Mouse (Mus musculus) forebrain, embryonic 12.5 days (tissue): ENCODE data around the gene Tekt4. TPM values are rescaled to one million over a fixed set of nuclear protein-coding genes. Genes with fewer than 3 reads are reported as not detected.

ENCODE experiments used
- ATAC-seq: fragments of 200-750 bp; cut with Nextera tagmentation; 2 replicates; pipeline ENCODE4 v1.8.0; 2017; ENCODE audit warnings: moderate TSS enrichment; ENCODE audit not compliant: low FRiP score
- H3K27ac ChIP-seq: fragments of 300-500 bp; sonication (generic); 2 replicates; pipeline ENCODE4 v1.5.1; 2016; ENCODE audit warnings: mild to moderate bottlenecking
- H3K27me3 ChIP-seq: fragments of 300-500 bp; sonication (generic); 2 replicates; pipeline ENCODE4 v1.6.1; 2016; ENCODE audit warnings: mild to moderate bottlenecking
- H3K36me3 ChIP-seq: fragments of 300-500 bp; sonication (generic); replicated peaks from 2 replicates; pipeline ENCODE4 v1.6.1; 2016; ENCODE audit warnings: mild to moderate bottlenecking
- H3K4me1 ChIP-seq: fragments of 300-500 bp; sonication (generic); 2 replicates; pipeline ENCODE4 v1.6.1; 2016
- H3K4me2 ChIP-seq: fragments of 300-500 bp; sonication (generic); 2 replicates; pipeline ENCODE4 v1.6.1; 2016; ENCODE audit warnings: mild to moderate bottlenecking, moderate library complexity
- H3K4me3 ChIP-seq: fragments of 300-500 bp; sonication (generic); replicated peaks from 2 replicates; pipeline ENCODE4 v1.5.1; 2016; ENCODE audit warnings: mild to moderate bottlenecking
- H3K9ac ChIP-seq: fragments of 300-500 bp; sonication (generic); 2 replicates; pipeline ENCODE4 v1.6.1; 2016; ENCODE audit warnings: mild to moderate bottlenecking
- H3K9me3 ChIP-seq: fragments of 300-500 bp; sonication (generic); 2 replicates; pipeline ENCODE4 v1.6.1; 2016
- WGBS: fragments of 180-500 bp; shearing (Covaris S2); methylation state at CpG from one replicate; pipeline ENCODE4 v1.1.7; 2016; 5-methylcytosine and 5-hydroxymethylcytosine counted together
- polyA plus RNA-seq: library from polyadenylated mRNA; unstranded; fragments of >200 nt; fragmentation: Nextera tagmentation; extraction: Ambion mirVana; gene quantifications from 2 replicates; pipeline ENCODE4 v1.2.1, GENCODE M21; 2016

The Tekt4 gene
- polyA plus RNA-seq, 1 experiment from 2014 or later: 0.31 TPM

DNA sequence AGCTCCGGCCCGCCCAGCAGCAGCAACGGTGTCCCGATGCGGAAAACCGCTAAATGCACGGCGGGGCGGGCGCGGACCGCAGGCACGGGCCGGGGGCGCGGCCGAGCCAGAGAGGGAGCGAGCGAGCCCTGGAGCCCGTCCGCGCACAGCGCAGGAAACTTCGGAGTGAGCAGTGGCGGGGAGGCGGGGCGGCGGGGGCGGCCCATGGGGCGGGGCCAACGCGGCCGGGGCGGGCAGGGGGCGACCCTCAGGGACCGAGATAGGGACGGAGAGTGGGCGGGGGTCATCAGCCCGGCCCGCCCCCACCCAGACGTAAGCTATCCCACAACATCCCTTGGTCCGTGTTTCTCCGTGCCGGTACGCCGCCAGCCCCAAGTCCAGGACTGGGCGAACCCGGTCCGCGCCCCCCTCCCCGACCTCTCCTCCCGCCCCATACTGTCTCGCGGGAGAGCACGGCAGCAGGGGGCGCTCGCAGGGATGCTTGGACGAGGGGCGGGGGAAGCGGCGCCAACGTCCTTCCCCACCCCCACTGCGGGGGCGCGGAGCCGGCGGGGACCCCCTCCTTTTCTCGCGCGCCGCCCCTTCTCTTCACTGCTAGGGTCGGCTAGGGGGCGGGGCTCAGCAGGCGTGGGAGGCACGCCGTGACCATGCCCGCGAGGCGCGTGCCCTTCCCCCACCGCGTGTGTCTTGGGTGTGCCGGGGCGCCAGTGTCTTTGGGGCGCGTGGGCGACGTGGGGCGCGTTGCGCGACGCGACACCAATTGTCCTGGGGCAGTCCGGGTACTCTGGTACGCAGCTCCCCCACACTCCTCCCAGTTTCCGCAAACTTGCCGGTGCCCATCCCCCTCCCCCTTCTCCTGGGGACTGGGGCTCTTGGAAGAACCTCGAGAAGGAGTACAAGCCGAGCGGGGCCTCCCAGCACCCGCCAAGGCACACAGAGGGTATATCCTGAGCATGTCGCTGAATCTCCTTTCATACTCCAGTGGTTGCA, 20.5 kb upstream of the Tekt4 start, which contains the start of gene Cacna1h:
Cacna1h (minus strand) TSS at position 167 of the 990 bp plus-strand sequence.
- no peaks in the 10 kb centered on the region for H3K36me3 ChIP-seq
- H3K4me1 ChIP-seq: peaks cover 41% of the 10 kb centered on the region
- ATAC-seq: peak; percentile 90
- H3K9ac ChIP-seq: peak within 1 kb of the TSS; percentile 81
- H3K4me2 ChIP-seq: peak within 1 kb of the TSS; percentile 94
- peak within 1 kb of the TSS; percentile 74 for H3K4me3 ChIP-seq
- peak within 1 kb of the TSS; percentile 85 for H3K27ac ChIP-seq
- peaks cover 86% of the 10 kb centered on the region for H3K27me3 ChIP-seq
- no peaks in the 10 kb centered on the region for H3K9me3 ChIP-seq
- under 1% methylated on average over 89 of the region's 103 CpGs for WGBS

DNA sequence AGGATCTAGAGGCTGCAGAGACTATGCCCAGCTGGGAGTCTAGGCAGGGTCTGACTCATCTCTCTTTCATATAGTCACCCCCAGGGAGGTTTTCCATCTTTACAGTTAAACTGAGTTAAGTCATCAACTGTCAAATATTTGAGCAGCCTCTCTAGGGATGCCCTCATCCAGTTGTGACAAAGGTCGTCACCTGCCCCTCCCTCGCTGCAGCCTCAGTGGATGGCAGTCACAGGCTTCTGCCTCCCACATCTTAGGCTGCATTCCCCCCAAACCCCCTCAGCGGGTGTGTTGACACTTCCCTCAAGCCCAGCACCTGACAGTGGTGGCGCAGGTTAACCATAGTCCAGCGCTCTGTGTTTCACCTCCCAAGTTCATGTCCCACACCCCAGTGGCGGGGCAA, 13.0 kb upstream of the Tekt4 start:
- Histone ChIP-seq H3K9me3 (no peaks in the 10 kb centered on the region), H3K4me1 (no peaks in the 10 kb centered on the region), H3K4me2 (no peak overlapping the region), H3K27me3 (peaks cover 18% of the 10 kb centered on the region; the same call in 1 of the 2 replicates), H3K27ac (no peak overlapping the region), H3K4me3 (no peak overlapping the region), H3K9ac (no peak overlapping the region), H3K36me3 (no peaks in the 10 kb centered on the region)
- WGBS: 86% methylated on average over 6 of the region's 6 CpGs
- no peak for ATAC-seq

DNA sequence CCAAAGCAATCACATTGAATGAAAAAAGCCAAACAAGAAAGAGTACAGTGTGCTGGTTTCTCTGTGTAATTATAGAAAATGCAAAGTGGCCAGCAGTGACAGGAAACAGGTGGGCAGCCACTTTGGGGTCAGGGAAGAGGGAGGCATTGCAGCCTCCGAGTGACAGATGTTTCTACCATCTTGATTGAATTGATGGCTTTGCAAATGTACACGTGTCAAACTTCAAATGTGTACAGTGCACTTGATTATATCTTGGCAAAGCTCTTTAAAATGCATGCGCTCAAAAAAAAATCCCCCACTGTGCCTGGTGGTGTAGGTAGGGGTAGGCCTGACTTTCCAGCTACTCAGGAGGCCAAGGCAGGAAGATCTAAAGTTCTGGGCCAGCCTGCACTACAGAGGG, 11.5 kb upstream of the Tekt4 start:
- no peak overlapping the region for H3K4me3 ChIP-seq
- no peak for ATAC-seq
- H3K4me1 ChIP-seq: no peaks in the 10 kb centered on the region
- 74% methylated on average over 3 of the region's 3 CpGs for WGBS
- no peaks in the 10 kb centered on the region for H3K9me3 ChIP-seq
- H3K4me2 ChIP-seq: no peak overlapping the region
- H3K27ac ChIP-seq: no peak overlapping the region
- H3K9ac ChIP-seq: no peak overlapping the region
- no peaks in the 10 kb centered on the region for H3K36me3 ChIP-seq
- peaks cover 10% of the 10 kb centered on the region; the same call in 1 of the 2 replicates for H3K27me3 ChIP-seq

DNA sequence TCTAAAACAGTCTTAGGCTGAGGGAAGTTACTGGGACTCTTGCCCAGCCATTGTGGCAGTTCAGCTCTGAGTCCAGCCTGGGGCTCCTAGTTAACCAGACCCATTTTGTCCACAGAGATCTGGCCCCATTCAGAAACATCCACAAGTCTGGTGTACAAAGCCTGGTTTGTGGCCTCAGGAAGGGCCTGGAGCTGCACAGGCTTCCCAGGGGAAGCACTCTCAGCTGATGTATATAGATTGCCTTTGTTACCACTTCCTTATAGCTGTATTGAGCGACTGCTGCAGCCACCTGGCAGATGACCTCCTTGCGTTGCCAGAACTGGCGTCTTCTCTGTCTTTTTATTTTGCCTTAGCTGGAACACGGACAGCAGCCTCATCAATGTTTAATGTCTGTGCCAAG, 9.3 kb upstream of the Tekt4 start:
- Histone ChIP-seq H3K9me3 (no peaks in the 10 kb centered on the region), H3K36me3 (no peaks in the 10 kb centered on the region), H3K4me3 (no peak overlapping the region), H3K4me2 (no peak overlapping the region), H3K4me1 (no peaks in the 10 kb centered on the region; the same call in 1 of the 2 replicates), H3K9ac (no peak overlapping the region), H3K27me3 (0 out of 2 replicates have a peak, but pooled peaks cover 3% of the 10 kb centered on the region), H3K27ac (no peak overlapping the region)
- WGBS: 87% methylated on average over 4 of the region's 4 CpGs
- ATAC-seq: no peak

DNA sequence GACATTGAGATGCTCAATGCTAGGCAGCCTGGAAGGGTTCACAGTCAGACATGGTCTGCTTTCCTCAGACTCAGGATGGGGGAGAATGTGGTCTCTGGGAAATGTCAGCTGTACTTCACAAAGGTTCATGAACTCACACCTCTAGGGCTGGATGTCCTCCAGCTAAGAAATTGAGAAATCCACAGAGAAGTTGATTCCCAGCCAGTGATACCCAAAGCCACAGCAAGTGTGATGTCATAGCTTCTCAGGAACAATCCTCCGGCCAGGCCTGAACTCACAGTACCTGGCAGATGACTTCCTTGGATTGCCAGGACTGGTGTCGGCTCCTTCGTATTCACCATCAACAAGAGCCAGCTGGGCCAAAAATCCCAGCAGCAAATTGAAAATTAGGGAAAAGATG, 8.6 kb upstream of the Tekt4 start:
- Histone ChIP-seq H3K4me2 (no peak overlapping the region), H3K4me1 (no peaks in the 10 kb centered on the region; the same call in 1 of the 2 replicates), H3K27ac (no peak overlapping the region), H3K4me3 (no peak overlapping the region), H3K9me3 (no peaks in the 10 kb centered on the region), H3K27me3 (0 out of 2 replicates have a peak, but pooled peaks cover 6% of the 10 kb centered on the region), H3K9ac (no peak overlapping the region), H3K36me3 (no peaks in the 10 kb centered on the region)
- ATAC-seq: no peak
- 80% methylated on average over 3 of the region's 3 CpGs for WGBS

DNA sequence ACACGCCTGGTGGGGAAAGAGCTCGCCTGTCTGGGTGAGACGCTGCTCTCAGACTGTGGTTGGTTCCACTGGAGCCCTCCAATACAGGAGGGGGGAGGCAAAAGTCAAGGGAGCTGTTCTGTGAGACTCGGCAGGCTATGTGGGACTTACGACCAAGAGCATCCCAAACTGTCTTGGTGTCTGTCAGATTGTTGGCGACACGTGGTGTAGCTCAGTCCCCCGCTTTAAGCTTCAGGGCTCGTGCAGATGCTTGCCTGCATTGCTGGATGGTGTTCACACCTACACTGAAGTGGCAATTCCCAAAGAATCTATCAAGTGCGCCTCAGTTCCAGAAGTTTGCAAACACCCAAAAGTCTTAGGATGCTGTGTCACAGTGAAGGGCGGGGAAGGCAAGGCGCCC, 6.5 kb upstream of the Tekt4 start:
- no peaks in the 10 kb centered on the region for H3K36me3 ChIP-seq
- no peaks in the 10 kb centered on the region for H3K9me3 ChIP-seq
- no peak overlapping the region for H3K9ac ChIP-seq
- H3K27ac ChIP-seq: no peak overlapping the region
- no peaks in the 10 kb centered on the region; the same call in 1 of the 2 replicates for H3K4me1 ChIP-seq
- no peak for ATAC-seq
- H3K27me3 ChIP-seq: 0 out of 2 replicates have a peak, but pooled peaks cover 3% of the 10 kb centered on the region
- 86% methylated on average over 12 of the region's 12 CpGs for WGBS
- H3K4me2 ChIP-seq: no peak overlapping the region
- H3K4me3 ChIP-seq: no peak overlapping the region

DNA sequence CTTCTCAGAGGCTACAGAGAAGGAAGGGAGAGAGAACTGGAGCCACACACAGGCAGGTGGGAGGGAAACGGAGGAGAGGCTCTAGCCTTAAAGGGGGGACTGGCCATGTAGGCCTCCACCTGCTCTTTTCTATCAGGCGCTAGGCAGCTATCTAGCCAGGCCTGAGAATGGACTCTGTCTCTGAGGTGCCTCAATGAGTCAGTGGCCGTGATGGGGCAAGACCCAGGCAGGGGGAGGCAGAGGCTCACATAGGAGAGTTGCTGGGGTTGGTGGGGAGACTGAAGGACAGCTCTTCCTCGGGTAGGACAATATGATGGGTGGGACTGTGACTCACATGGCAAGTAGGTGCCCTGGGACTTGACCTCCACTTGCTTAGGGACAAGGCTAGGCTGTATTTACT, 4.1 kb upstream of the Tekt4 start:
- H3K27me3 ChIP-seq: peaks cover 8% of the 10 kb centered on the region; the same call in 1 of the 2 replicates
- no peak overlapping the region for H3K4me2 ChIP-seq
- no peaks in the 10 kb centered on the region for H3K36me3 ChIP-seq
- WGBS: 69% methylated on average over 4 of the region's 4 CpGs
- H3K9me3 ChIP-seq: no peaks in the 10 kb centered on the region
- no peak overlapping the region for H3K27ac ChIP-seq
- ATAC-seq: no peak
- no peak overlapping the region for H3K9ac ChIP-seq
- H3K4me3 ChIP-seq: no peak overlapping the region
- H3K4me1 ChIP-seq: no peaks in the 10 kb centered on the region; the same call in 1 of the 2 replicates

DNA sequence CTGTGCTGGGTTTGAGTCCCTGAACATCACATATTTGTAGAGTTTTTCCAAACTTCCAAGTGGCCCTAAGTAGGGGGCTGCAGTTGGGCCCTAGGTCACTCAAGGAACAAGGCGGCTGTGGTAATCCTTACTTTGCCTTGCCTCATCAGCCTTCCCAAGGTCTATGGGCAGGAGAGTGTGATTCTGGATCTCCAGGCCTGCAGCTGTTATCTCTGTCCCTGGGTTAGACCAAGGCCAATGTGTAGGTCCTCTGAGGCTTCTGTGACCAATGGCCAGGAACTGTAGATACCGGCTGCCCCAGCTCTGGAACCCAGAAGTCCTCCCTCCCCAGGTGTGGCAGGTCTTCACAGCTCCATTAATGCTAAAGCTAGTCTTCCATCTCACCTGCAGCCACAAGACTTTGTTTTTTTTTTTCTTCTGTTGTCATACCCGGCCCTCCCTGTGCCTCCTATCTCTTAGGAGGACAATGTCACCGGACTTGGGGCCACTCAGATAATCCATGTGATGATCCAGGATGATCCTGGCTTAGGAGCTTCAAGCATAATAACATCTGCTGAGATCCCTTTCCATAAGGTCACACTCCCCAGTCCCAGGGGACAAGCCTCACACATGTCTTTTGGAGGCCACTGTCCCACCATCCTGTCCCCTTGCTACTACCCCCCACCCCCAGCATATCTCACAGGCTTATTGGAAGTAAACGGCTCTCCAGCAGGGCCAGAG, 2.0 kb upstream of the Tekt4 start:
- no peak overlapping the region for H3K4me2 ChIP-seq
- H3K27me3 ChIP-seq: peaks cover 14% of the 10 kb centered on the region; the same call in 1 of the 2 replicates
- ATAC-seq: no peak
- H3K36me3 ChIP-seq: no peaks in the 10 kb centered on the region
- H3K4me3 ChIP-seq: no peak overlapping the region
- H3K4me1 ChIP-seq: peaks cover 5% of the 10 kb centered on the region; the same call in 1 of the 2 replicates
- 81% methylated on average over 5 of the region's 5 CpGs for WGBS
- no peaks in the 10 kb centered on the region for H3K9me3 ChIP-seq
- H3K9ac ChIP-seq: no peak overlapping the region
- no peak overlapping the region for H3K27ac ChIP-seq

DNA sequence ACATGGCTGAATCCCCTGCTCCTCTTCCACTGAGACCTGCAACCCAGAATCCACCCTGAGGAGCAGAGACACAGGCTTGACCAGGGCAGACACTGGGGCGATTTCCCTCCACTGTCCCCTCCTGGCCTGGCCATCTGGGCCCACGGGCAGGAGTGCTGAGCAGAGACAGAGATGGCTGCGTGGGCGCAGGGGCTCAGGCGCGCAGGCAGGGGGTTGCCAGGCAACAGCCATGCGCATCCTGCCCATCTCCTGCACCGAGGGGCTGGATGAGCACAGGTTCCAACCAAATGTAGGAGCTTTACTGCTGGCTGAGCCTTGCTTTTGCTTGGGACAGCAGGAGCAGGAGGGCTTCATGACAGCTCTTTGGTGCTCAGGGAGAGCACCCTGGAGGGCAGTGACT, 2.1 kb downstream of the Tekt4 start:
- H3K9me3 ChIP-seq: no peaks in the 10 kb centered on the region
- WGBS: 59% methylated on average over 8 of the region's 8 CpGs
- 0 out of 2 replicates have a peak, but pooled peaks cover 5% of the 10 kb centered on the region for H3K4me1 ChIP-seq
- no peak overlapping the region for H3K27ac ChIP-seq
- H3K4me3 ChIP-seq: no peak overlapping the region
- no peak overlapping the region for H3K4me2 ChIP-seq
- H3K9ac ChIP-seq: no peak overlapping the region
- no peak for ATAC-seq
- peaks cover 11% of the 10 kb centered on the region; the same call in 1 of the 2 replicates for H3K27me3 ChIP-seq
- no peaks in the 10 kb centered on the region for H3K36me3 ChIP-seq

DNA sequence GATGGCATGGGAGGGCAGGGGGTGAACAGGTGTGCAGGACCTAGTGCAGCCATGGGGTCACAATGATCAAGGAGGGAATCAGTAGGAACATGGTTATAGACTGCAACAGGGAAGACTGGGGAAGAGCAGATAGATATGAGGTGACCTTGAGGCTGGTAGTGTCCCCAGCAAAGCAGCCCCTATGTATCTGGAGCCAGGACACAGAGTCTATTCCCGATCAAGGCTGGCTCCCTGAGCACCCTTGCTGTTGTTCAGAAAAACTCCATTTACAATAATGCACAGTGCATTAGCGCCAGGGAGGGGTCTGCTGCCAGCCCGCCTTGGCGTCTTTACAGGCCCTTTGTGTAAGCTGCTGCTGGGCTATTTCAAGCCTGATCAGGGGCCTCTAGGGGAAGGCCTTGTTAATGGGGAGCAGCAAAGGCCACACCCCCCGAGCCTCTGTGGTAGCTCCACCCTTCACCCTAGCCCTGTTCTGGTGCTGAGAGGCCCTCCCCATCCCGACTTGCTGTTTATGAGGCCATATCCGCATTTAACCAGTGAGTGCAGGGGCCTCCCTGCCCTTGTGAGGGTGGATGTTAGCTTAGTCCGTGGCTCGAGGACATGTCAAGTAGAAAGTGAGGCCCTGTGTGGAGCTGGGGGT, 7.9 kb downstream of the Tekt4 start:
- peak; percentile 79 for ATAC-seq
- no peak overlapping the region for H3K27ac ChIP-seq

DNA sequence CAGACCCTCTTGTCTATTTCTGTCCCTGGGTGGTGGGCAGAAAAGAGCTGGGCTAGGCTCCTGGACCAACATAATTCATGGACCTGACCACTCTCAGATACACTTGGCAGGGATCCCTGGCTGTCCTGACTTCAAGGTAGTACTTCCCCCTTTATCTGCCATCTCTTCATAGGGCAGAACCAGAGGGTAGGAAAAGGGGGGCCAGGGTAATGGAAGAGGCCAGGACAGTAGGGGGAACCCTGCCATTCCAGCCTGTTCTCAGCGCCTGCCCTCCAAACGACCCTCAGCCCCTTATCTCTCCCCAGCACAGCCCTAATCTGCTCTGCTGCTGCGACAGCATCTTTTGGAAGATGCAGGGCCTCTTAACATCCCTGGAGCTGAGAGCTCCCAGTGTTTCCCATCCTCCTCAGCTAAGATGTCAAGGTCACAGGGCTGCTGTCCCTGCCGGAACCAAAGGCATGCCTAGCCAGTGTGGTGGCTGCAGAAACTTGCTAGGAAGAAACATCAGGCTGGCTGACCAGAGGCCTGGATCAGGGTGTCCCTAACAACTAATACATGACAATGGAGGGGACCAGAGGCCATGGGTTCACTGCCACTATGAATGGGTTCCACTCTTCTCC, 9.0 kb downstream of the Tekt4 start:
- WGBS: 76% methylated on average over 4 of the region's 4 CpGs
- ATAC-seq: no peak
- no peak overlapping the region for H3K4me2 ChIP-seq
- no peaks in the 10 kb centered on the region for H3K9me3 ChIP-seq
- no peak overlapping the region for H3K27ac ChIP-seq
- no peak overlapping the region for H3K4me3 ChIP-seq
- no peaks in the 10 kb centered on the region for H3K36me3 ChIP-seq
- H3K9ac ChIP-seq: no peak overlapping the region
- peaks cover 26% of the 10 kb centered on the region for H3K27me3 ChIP-seq
- H3K4me1 ChIP-seq: peaks cover 12% of the 10 kb centered on the region

More for the DNA sequence above, 7.9 kb downstream of the Tekt4 start:
- 13% methylated on average over 9 of the region's 9 CpGs for WGBS
- H3K4me1 ChIP-seq: peaks cover 12% of the 10 kb centered on the region
- no peaks in the 10 kb centered on the region for H3K36me3 ChIP-seq
- H3K9me3 ChIP-seq: no peaks in the 10 kb centered on the region
- no peak overlapping the region for H3K4me3 ChIP-seq
- H3K4me2 ChIP-seq: peak overlapping the region; percentile 24; the same call in 1 of the 2 replicates
- H3K9ac ChIP-seq: no peak overlapping the region
- H3K27me3 ChIP-seq: peaks cover 16% of the 10 kb centered on the region
